Mouse (Mus musculus) lung, embryonic 14.5 days (tissue): ENCODE results near the gene Gm17455. TPM values are rescaled to one million over a fixed set of nuclear protein-coding genes. Genes with fewer than 3 reads are reported as not detected.

ENCODE experiments used
- ATAC-seq: fragments of 200-750 bp; cut with Nextera tagmentation; 2 replicates; pipeline ENCODE4 v1.8.0; 2017; ENCODE audit warnings: mild to moderate bottlenecking, moderate TSS enrichment, moderate library complexity; ENCODE audit not compliant: insufficient read depth
- DNase-seq: peaks from one replicate; pipeline ENCODE4 v3.0.0-alpha.2; 2015
- H3K27ac ChIP-seq: fragments of 300-500 bp; sonication (generic); 2 replicates; pipeline ENCODE4 v1.5.1; 2014; ENCODE audit warnings: low read depth, mild to moderate bottlenecking, moderate library complexity
- H3K27me3 ChIP-seq: fragments of 300-500 bp; sonication (generic); 2 replicates; pipeline ENCODE4 v1.6.1; 2014; ENCODE audit warnings: low read length, control low read depth; ENCODE audit not compliant: insufficient read depth
- H3K36me3 ChIP-seq: fragments of 300-500 bp; sonication (generic); 2 replicates; pipeline ENCODE4 v1.6.1; 2014; ENCODE audit warnings: control low read depth; ENCODE audit not compliant: insufficient read depth
- H3K4me1 ChIP-seq: fragments of 300-500 bp; sonication (generic); 2 replicates; pipeline ENCODE4 v1.6.1; 2014; ENCODE audit warnings: antibody characterized with exemption, control low read depth; ENCODE audit not compliant: insufficient read depth
- H3K4me2 ChIP-seq: fragments of 300-500 bp; sonication (generic); 2 replicates; pipeline ENCODE4 v1.6.1; 2014; ENCODE audit warnings: mild to moderate bottlenecking
- H3K4me3 ChIP-seq: fragments of 300-500 bp; sonication (generic); 2 replicates; pipeline ENCODE4 v1.5.1; 2014; ENCODE audit warnings: low read depth, low read length
- H3K9ac ChIP-seq: fragments of 300-500 bp; sonication (generic); 2 replicates; pipeline ENCODE4 v1.6.1; 2014
- H3K9me3 ChIP-seq: fragments of 300-500 bp; sonication (generic); 2 replicates; pipeline ENCODE4 v1.6.1; 2016; ENCODE audit warnings: low read depth, low read length, control low read depth
- CTCF ChIP-seq: IDR thresholded peaks from 2 replicates; pipeline ENCODE4 v1.5.1; 2016; ENCODE audit warnings: antibody characterized with exemption, low read depth
- WGBS: fragments of 180-500 bp; shearing (Covaris S2); extraction: QIAGEN DNeasy Blood & Tissue Kit; methylation state at CpG from one replicate; pipeline ENCODE4 v1.1.7; 2014; 5-methylcytosine and 5-hydroxymethylcytosine counted together
- polyA plus RNA-seq: library from polyadenylated mRNA; unstranded; fragments of >200 nt; fragmentation: Nextera tagmentation; extraction: Ambion mirVana; gene quantifications from 2 replicates; pipeline ENCODE4 v1.2.1, GENCODE M21; 2014

Gm17455 gene
- polyA plus RNA-seq, 1 experiment from 2014 or later: 1.2 TPM

DNA sequence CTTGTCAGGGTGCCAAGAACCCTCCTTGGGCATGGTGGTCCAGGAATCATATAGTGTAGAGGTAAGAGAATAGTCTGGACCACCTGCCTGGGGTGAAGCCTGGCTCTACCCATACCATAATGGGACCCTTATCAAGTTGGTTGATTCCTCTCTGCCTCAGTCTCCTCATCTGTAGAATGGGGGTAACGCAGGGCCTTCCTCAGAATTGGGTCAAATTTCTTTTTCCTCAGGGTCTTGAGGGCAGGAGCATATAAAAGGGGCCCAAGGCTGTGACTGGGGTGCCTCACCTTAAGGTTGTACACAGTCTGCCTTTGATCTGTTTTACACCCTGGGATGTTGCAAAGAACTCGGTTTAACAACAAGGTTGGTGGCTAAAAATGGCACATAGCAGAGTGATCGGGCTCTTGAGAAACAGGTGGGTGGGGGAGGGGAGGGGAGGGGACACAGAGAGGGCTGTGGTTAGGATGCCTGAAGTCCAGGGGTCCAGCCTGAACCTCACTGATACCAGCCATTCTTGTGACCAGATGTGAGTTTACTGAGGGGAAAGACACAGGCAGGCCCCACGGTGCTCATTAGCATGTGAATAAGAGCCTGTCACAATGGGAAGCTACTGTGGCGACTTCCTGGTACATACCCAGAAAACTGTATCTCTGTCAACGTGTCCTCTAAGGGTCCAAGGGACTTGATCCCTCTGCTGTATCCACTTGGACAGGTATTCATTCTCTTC is 9.2 kb upstream of the Gm17455 start:
- ATAC-seq (no peak), DNase-seq (no peak)
- H3K36me3 ChIP-seq: no peaks in the 10 kb centered on the region
- no peak overlapping the region for H3K27ac ChIP-seq
- 61% methylated on average over 6 of the region's 6 CpGs for WGBS
- TF ChIP-seq CTCF: no peak
- no peaks in the 10 kb centered on the region for H3K9me3 ChIP-seq
- H3K4me1 ChIP-seq: peaks cover 6% of the 10 kb centered on the region; the same call in 1 of the 2 replicates
- H3K27me3 ChIP-seq: no peaks in the 10 kb centered on the region
- H3K4me2 ChIP-seq: no peak overlapping the region
- no peak overlapping the region for H3K4me3 ChIP-seq
- no peak overlapping the region for H3K9ac ChIP-seq

DNA sequence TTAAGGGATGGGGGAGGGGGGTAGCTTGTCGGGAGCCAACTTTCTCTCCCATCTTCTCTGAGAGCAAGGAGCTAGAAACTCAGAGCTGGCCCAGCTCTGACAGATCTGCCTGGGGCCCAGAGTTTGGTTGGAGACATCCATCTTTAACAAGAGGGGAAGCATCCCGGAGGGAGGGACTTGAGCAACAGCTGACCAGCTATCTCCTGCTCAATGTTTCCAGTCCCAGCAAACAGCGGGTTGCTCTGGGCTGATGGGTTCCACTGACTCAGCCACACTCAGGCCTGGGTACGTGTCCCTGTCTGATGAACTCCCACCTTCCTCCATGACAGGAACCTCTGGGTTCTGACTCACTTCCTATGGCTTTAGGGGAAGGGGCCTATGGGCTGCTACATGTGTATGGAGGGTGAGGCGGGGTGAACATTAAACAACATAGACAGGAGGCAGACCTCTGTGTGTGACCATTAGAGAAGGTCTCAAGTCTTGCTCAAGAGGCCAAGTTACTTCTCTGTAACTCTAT is 8.6 kb upstream of the Gm17455 start:
- WGBS: 69% methylated on average over 5 of the region's 5 CpGs

DNA sequence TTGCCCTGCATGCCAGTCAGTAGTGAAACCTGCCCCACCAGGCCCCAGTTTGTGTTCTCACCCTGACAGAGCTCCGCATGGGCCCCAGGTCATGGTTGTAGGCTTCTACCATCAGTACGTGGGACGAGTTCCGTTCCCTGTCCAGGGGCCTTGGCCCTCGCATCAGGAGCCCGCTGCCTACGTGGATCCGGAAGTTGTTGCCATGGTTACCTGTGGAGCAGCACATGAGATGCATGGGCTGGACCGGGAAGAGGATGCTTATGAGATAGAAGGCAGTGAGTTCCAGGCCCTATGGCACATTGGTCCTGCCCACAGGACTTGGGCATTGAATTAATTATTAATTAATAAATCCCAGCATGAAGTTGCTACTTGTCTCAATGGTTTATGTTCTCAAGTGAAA is 7.9 kb upstream of the Gm17455 start:
- Histone ChIP-seq H3K4me3 (no peak overlapping the region), H3K9ac (no peak overlapping the region), H3K27ac (no peak overlapping the region), H3K4me2 (no peak overlapping the region), H3K4me1 (peaks cover 7% of the 10 kb centered on the region; the same call in 1 of the 2 replicates), H3K9me3 (no peaks in the 10 kb centered on the region), H3K27me3 (no peaks in the 10 kb centered on the region), H3K36me3 (no peaks in the 10 kb centered on the region)
- DNase-seq (no peak), ATAC-seq (no peak)
- no peak for TF ChIP-seq CTCF
- WGBS: 92% methylated on average over 9 of the region's 9 CpGs

More for the DNA sequence above, 8.6 kb upstream of the Gm17455 start:
- Histone ChIP-seq H3K4me1 (peaks cover 7% of the 10 kb centered on the region; the same call in 1 of the 2 replicates), H3K9me3 (no peaks in the 10 kb centered on the region), H3K4me2 (no peak overlapping the region), H3K36me3 (no peaks in the 10 kb centered on the region), H3K27me3 (no peaks in the 10 kb centered on the region), H3K27ac (no peak overlapping the region), H3K9ac (no peak overlapping the region), H3K4me3 (no peak overlapping the region)
- no peak for TF ChIP-seq CTCF
- no peak for ATAC-seq
- DNase-seq: no peak

DNA sequence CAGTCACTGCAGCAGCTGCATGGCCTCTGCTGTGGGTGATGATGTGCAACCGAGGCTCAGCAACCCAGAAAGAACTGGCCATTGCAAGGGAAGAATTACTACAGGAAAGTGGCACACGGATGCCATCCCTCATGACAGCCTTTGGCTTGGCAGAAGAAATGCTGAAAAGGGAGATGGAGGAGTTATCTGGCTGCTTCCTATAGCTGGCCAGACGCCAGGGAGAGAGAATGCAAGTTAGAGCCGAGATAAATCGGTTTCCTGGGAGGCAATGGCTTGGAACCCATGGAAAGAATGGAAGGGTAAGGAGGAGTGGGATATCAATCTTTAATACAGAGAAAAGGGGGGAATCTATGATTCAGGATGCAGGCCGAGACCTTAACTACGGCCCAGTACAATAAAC is 4.6 kb upstream of the Gm17455 start:
- Histone ChIP-seq H3K4me1 (peaks cover 7% of the 10 kb centered on the region; the same call in 1 of the 2 replicates), H3K4me2 (no peak overlapping the region), H3K4me3 (no peak overlapping the region), H3K27me3 (no peaks in the 10 kb centered on the region), H3K27ac (no peak overlapping the region; the same call in 1 of the 2 replicates), H3K9ac (no peak overlapping the region), H3K9me3 (no peaks in the 10 kb centered on the region), H3K36me3 (no peaks in the 10 kb centered on the region)
- ATAC-seq: no peak
- TF ChIP-seq CTCF: no peak
- DNase-seq: peak; percentile 59
- 46% methylated on average over 7 of the region's 7 CpGs for WGBS

DNA sequence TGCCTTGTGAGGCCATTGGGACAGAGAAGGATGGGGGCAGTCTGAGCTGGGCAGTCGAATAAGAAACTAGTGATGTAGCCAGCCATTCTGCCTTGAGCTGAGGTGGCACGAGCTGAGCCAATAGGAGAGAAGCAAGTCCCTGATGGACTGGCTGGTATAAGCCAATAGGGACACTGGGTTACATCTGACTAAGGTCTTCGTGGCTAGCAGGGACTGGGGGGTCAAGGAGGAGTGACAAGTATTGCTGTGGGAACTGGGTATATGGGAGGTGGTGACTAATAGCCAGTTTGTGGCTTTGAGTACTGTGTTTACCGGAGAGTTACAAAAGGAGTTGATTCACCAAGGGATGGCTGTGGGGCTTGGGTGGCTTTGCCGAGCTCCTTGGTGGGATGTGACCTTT is 3.9 kb upstream of the Gm17455 start:
- 67% methylated on average over 5 of the region's 5 CpGs for WGBS
- DNase-seq (no peak), ATAC-seq (no peak)
- H3K27ac ChIP-seq: no peak overlapping the region
- no peaks in the 10 kb centered on the region for H3K36me3 ChIP-seq
- H3K27me3 ChIP-seq: no peaks in the 10 kb centered on the region
- no peak overlapping the region for H3K9ac ChIP-seq
- TF ChIP-seq CTCF: no peak
- H3K4me2 ChIP-seq: no peak overlapping the region
- peaks cover 7% of the 10 kb centered on the region; the same call in 1 of the 2 replicates for H3K4me1 ChIP-seq
- no peaks in the 10 kb centered on the region for H3K9me3 ChIP-seq
- H3K4me3 ChIP-seq: no peak overlapping the region

DNA sequence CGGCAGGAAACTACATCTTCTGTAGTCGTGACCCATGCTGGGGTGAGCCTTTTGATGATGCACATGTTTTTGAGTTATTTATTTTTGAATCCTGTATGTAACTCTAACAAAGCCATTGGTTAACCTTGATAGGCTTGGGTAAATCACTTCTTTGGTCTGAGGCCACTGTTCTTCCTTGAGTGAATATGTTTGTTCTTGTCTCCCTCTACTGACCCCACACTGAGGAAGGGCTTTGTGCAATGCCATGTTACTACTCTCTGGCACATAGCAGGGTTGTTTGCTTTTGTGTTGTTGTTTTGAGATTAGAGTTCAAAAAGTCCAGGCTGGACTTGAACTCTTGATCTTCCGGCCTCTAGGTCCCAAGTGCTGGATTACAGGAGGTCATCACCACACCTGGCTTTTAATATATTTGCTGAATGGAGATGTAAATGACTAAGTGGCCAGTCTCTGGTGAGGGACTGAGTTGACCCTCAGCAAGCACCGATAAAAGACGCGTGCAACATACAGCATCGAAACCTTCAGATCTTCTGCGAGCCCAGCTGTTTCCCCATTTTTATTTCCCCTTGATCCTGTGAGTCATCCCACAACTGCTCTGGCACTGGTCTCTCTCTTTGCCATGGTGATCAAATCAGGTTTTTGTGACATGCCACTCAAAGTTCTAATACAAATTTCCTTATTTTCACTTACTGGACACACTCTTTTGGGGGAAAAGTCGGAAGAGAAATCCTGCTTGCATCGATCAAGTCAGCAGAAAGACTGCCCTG is 1.3 kb upstream of the Gm17455 start:
- Histone ChIP-seq H3K27ac (no peak overlapping the region), H3K4me2 (no peak overlapping the region), H3K9ac (no peak overlapping the region), H3K4me3 (no peak overlapping the region), H3K27me3 (no peaks in the 10 kb centered on the region), H3K9me3 (no peaks in the 10 kb centered on the region), H3K36me3 (no peaks in the 10 kb centered on the region), H3K4me1 (peaks cover 7% of the 10 kb centered on the region; the same call in 1 of the 2 replicates)
- no peak for ATAC-seq
- DNase-seq: no peak
- TF ChIP-seq CTCF: no peak
- WGBS: 84% methylated on average over 10 of the region's 10 CpGs
